Mouse (Mus musculus) embryonic facial prominence, embryonic 11.5 days (tissue): ENCODE measurements around the gene Myo1d. TPM values are rescaled to one million over a fixed set of nuclear protein-coding genes. Genes with fewer than 3 reads are reported as not detected.

Source experiments
- ATAC-seq: fragments of 200-750 bp; cut with Nextera tagmentation; replicated peaks from 2 replicates; pipeline ENCODE4 v1.8.0; 2017; ENCODE audit warnings: low read depth; ENCODE audit not compliant: insufficient number of reproducible peaks, low FRiP score, low TSS enrichment
- DNase-seq: peaks from one replicate; pipeline ENCODE4 v3.0.0-alpha.2; 2015; ENCODE audit warnings: low spot score
- H3K27ac ChIP-seq: fragments of 300-500 bp; sonication (generic); replicated peaks from 2 replicates; pipeline ENCODE4 v1.5.1; 2014; ENCODE audit warnings: mild to moderate bottlenecking, low read depth, low read length, control low read depth
- H3K27me3 ChIP-seq: fragments of 300-500 bp; sonication (generic); 2 replicates; pipeline ENCODE4 v1.6.1; 2014; ENCODE audit warnings: mild to moderate bottlenecking, low read length, moderate library complexity, mixed read lengths; ENCODE audit not compliant: control insufficient read depth, insufficient read depth
- H3K36me3 ChIP-seq: fragments of 300-500 bp; sonication (generic); replicated peaks from 2 replicates; pipeline ENCODE4 v1.6.1; 2014; ENCODE audit warnings: low read depth, mild to moderate bottlenecking, low read length, moderate library complexity, mixed read lengths; ENCODE audit not compliant: control insufficient read depth, insufficient read depth
- H3K4me1 ChIP-seq: fragments of 300-500 bp; sonication (generic); 2 replicates; pipeline ENCODE4 v1.6.1; 2014; ENCODE audit warnings: low read length, mixed read lengths; ENCODE audit not compliant: control insufficient read depth, insufficient read depth
- H3K4me2 ChIP-seq: fragments of 300-500 bp; sonication (generic); 2 replicates; pipeline ENCODE4 v1.6.1; 2014; ENCODE audit warnings: low read depth, mild to moderate bottlenecking, control low read depth, low read length, moderate library complexity
- H3K4me3 ChIP-seq: fragments of 300-500 bp; sonication (generic); 2 replicates; pipeline ENCODE4 v1.5.1; 2014; ENCODE audit warnings: low read depth, low read length, control low read depth
- H3K9ac ChIP-seq: fragments of 300-500 bp; sonication (generic); replicated peaks from 2 replicates; pipeline ENCODE4 v1.6.1; 2014; ENCODE audit warnings: mild to moderate bottlenecking, control low read depth, low read length
- H3K9me3 ChIP-seq: fragments of 300-500 bp; sonication (generic); replicated peaks from 2 replicates; pipeline ENCODE4 v1.6.1; 2016; ENCODE audit warnings: mild to moderate bottlenecking, low read length, inconsistent platforms, mixed read lengths; ENCODE audit not compliant: control insufficient read depth
- WGBS: fragments of 180-500 bp; shearing (Covaris S2); extraction: QIAGEN DNeasy Blood & Tissue Kit; methylation state at CpG from one replicate; pipeline ENCODE4 v1.1.7; 2014; 5-methylcytosine and 5-hydroxymethylcytosine counted together
- polyA plus RNA-seq: library from polyadenylated mRNA; unstranded; fragments of >200 nt; fragmentation: Nextera tagmentation; extraction: Ambion mirVana; gene quantifications from 2 replicates; pipeline ENCODE4 v1.2.1, GENCODE M21; 2014

The Myo1d gene
- polyA plus RNA-seq, 1 experiment from 2014 or later = 5.7 TPM

DNA sequence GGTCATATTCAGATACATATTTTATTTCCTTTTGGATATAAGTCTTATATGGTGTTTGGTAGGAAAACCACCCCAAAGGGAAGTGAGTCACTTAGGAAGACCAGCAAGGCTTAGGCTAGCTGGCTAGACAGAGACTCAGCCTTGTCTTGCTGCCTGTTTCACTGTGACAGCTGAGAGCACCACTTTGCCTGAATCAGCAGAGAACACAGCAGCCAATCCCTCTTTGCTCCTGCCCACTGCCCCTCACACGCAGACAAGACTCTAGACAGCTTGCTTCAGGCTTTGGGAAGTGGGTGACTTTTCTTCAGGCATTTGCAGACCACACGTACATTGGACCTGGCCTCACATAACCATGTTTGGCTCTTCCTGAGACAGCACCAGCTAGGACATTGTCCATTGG is 258.7 kb downstream of the Myo1d start:
- no peaks in the 10 kb centered on the region for H3K27me3 ChIP-seq
- no peaks in the 10 kb centered on the region for H3K36me3 ChIP-seq
- no peak overlapping the region for H3K27ac ChIP-seq
- no peak for DNase-seq
- H3K4me3 ChIP-seq = no peak overlapping the region
- no peak for ATAC-seq
- 64% methylated on average over 2 of the region's 2 CpGs for WGBS
- no peaks in the 10 kb centered on the region for H3K9me3 ChIP-seq
- H3K4me2 ChIP-seq = no peak overlapping the region
- no peaks in the 10 kb centered on the region for H3K4me1 ChIP-seq
- H3K9ac ChIP-seq = no peak overlapping the region

DNA sequence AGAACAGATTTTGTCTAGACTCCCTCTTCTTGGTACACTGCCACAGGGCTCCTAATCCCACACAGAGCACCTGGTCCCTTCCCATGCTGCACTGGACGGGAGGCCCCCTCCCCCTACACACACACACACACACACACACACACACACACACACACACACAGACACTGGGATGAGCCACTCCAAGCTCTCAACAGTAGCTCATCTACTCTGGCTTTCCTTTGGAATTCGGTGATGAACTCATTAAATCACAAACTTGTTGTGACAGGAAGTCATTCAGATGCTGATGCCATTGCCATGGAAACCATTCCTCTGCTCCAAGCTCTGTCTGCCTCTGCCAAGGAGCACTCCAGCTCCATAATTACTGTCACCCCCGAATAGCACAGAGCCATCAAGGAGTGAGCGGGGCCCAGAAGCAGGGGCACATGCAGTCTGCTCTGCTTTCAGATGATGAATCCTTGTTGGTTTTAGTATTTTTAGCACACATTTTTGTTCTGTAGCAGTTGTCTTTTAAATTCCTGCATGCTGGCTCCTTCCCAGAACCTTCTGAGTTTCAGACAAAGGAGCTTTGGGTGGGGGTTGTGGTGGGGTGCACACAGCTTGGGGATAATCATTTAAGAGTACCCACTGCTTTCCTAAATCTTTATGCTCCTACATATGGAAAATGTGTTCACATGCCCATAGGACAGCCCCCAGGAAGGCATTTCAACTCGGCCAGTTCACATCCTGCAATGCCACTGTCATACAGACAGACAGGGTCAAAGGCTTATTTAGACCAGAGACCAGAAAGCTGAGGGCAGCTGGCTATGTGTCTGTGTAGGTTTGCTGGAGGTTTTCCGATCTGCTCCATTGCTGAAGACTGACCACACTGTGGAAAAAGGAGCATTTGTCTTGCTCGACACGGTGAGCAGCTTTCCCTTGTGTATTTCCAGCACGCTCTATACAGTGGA is 261.1 kb downstream of the Myo1d start:
- Histone ChIP-seq H3K27me3 (no peaks in the 10 kb centered on the region), H3K9ac (no peak overlapping the region), H3K9me3 (no peaks in the 10 kb centered on the region), H3K27ac (no peak overlapping the region), H3K4me1 (no peaks in the 10 kb centered on the region), H3K4me3 (no peak overlapping the region), H3K36me3 (no peaks in the 10 kb centered on the region), H3K4me2 (no peak overlapping the region)
- ATAC-seq (peak; percentile 87), DNase-seq (peak; percentile 67)
- 36% methylated on average over 9 of the region's 9 CpGs for whole genome bisulfite sequencing

DNA sequence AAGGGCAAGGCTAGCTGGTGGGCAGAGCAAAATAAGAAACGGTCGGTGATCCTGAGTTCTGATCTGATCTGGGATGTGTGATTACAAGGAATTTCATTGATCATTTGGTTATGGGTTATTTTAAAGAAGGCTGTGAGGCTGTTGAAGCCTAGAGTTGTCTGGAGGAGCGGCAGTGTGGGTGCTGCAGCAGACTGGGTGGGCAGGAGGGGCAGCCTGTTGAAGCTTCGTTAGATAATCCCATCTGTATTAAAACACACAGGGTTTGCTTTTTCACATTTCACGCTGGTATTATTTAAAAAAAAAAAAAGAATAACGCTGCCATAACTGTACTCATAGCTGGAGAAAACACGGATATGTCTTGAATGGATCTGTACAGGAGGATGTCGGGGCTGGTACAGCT is 263.9 kb downstream of the Myo1d start:
- Histone ChIP-seq H3K36me3 (no peaks in the 10 kb centered on the region), H3K9ac (no peak overlapping the region), H3K4me2 (no peak overlapping the region), H3K4me1 (no peaks in the 10 kb centered on the region), H3K27me3 (no peaks in the 10 kb centered on the region), H3K4me3 (no peak overlapping the region), H3K27ac (no peak overlapping the region), H3K9me3 (no peaks in the 10 kb centered on the region)
- 82% methylated on average over 8 of the region's 8 CpGs for WGBS
- ATAC-seq (no peak), DNase-seq (no peak)

DNA sequence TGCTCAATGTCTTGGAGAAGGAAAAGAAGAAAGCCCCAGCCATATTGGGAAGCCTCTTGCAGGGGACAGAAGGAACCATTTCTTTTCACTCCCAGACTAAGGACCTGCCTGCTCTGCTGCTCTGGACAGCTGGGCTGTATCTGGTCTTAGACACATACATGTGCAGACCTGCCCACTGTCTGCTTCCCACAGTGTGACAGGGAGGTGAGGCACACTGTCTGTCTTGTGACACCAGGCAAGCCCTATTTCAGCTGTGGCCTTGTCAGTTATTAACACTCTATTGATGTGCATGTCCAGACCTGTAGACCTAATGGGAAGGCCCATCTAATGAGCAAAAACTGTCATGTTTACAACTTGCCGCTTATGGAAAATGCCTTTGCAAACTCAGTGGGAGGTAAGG is 264.5 kb downstream of the Myo1d start:
- Histone ChIP-seq H3K27ac (no peak overlapping the region), H3K4me3 (no peak overlapping the region), H3K27me3 (no peaks in the 10 kb centered on the region), H3K4me1 (no peaks in the 10 kb centered on the region), H3K9me3 (no peaks in the 10 kb centered on the region), H3K4me2 (no peak overlapping the region), H3K36me3 (no peaks in the 10 kb centered on the region), H3K9ac (no peak overlapping the region)
- ATAC-seq (no peak), DNase-seq (peak; percentile 18)
- 59% methylated on average over 1 of the region's 1 CpGs for WGBS

DNA sequence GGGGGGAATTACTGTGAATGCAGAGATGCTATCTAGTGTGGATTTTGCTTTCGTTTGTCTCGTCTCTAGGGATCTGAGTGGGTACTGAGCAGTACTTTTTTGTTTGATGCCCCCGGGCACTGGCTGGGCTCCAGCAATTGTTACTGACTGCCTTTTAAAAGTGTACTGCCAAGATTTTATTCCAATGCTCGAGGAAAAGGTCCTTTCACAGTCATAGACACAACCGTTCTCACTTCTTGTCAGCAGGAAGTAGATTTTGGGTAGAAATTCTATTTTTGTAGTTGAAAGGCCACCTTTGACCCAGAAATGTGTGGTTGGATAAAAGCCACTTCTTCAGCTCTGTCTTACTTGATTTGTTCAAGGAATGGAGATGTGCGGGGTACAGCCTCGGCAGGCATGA is 266.0 kb downstream of the Myo1d start:
- H3K36me3 ChIP-seq = no peaks in the 10 kb centered on the region

DNA sequence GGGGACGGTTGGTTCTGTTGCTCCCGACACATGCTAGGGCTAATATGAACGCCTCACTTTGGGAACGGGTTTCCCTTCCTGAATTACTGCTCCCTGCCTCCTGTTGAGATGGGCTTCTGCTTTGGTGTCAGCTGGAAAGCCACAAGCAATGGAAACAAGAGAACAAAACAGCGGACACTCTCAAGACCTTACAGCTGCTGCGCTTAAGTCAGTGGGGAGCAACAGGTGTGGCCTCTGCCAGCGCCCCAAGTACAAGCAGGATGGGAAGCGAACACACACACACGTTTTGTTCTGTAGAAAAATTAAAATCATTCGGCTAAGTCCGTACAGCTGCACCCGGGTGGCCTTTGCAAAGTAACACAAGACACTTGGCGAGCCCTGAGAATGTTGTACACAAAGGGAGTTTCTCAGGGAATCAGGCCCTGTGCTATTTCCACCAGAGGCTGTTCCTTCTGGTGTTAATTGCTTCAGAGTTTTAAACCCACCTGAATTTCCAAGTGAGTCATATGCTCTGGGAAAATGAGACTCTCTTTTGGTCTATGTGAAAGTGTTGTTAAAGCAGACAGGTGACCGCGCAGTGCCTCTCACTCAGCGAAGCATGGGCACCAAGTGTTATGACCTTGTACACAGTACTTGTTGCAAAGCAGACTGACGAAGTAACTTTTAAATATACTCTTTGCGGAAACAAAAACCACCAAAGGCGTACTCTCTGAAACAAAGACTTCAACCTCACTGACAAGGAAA is 267.3 kb downstream of the Myo1d start:
- Histone ChIP-seq H3K9me3 (no peaks in the 10 kb centered on the region), H3K27ac (no peak overlapping the region), H3K4me3 (no peak overlapping the region), H3K4me2 (no peak overlapping the region), H3K9ac (no peak overlapping the region), H3K27me3 (no peaks in the 10 kb centered on the region), H3K36me3 (no peaks in the 10 kb centered on the region), H3K4me1 (no peaks in the 10 kb centered on the region)
- DNase-seq (no peak), ATAC-seq (no peak)
- WGBS = 71% methylated on average over 19 of the region's 19 CpGs

More for the DNA sequence above, 266.0 kb downstream of the Myo1d start:
- no peak for DNase-seq
- no peaks in the 10 kb centered on the region for H3K9me3 ChIP-seq
- no peak overlapping the region for H3K27ac ChIP-seq
- no peaks in the 10 kb centered on the region for H3K4me1 ChIP-seq
- ATAC-seq = no peak
- 45% methylated on average over 7 of the region's 7 CpGs for WGBS
- H3K27me3 ChIP-seq = no peaks in the 10 kb centered on the region
- no peak overlapping the region for H3K4me2 ChIP-seq
- H3K4me3 ChIP-seq = no peak overlapping the region
- no peak overlapping the region for H3K9ac ChIP-seq

DNA sequence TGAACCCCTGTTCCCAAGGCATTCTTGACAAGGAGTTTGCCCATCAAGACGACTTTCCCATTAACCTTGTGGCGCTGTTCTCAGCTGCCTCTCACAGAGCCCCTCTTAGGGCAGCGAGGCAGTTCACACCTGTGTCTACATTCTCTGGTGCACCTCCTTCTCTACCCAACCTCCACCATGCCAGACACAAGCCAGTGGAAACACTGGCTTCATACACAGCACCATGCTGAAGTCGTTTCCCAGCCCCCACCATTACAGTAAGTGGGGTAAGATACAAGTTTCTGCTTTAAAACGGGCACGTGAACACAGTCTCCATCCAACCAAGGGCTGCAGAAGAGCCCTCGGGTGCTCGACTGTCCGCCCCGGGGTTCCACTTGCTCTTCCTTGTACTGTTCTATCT is 269.7 kb downstream of the Myo1d start:
- no peak overlapping the region for H3K9ac ChIP-seq
- H3K4me2 ChIP-seq = no peak overlapping the region
- no peaks in the 10 kb centered on the region for H3K27me3 ChIP-seq
- 87% methylated on average over 10 of the region's 10 CpGs for WGBS
- H3K27ac ChIP-seq = no peak overlapping the region
- no peaks in the 10 kb centered on the region; the same call in 1 of the 2 replicates for H3K4me1 ChIP-seq
- no peaks in the 10 kb centered on the region for H3K9me3 ChIP-seq
- no peaks in the 10 kb centered on the region for H3K36me3 ChIP-seq
- ATAC-seq (no peak), DNase-seq (no peak)
- no peak overlapping the region for H3K4me3 ChIP-seq

DNA sequence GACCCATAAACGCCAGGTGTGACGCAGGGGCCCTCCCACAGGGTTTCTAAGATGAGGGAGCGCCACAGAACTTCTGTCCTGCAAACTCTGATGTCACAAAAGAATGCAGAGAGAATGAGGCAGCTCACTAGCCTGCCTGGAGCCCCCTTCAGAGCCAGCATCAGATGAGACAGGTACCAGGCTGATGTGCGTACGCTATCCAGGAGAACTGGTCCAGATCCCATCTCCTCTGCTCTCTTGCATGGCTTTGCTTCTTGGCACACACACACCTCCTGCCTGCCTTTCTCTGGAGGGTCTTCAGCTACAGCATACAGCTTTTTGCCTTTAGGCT is 270.7 kb downstream of the Myo1d start:
- no peak overlapping the region for H3K27ac ChIP-seq
- DNase-seq = no peak
- WGBS = 71% methylated on average over 5 of the region's 5 CpGs

More for the DNA sequence above, 270.7 kb downstream of the Myo1d start:
- H3K9ac ChIP-seq = no peak overlapping the region
- no peaks in the 10 kb centered on the region for H3K27me3 ChIP-seq
- no peak for ATAC-seq
- no peaks in the 10 kb centered on the region for H3K36me3 ChIP-seq
- H3K9me3 ChIP-seq = no peaks in the 10 kb centered on the region
- H3K4me1 ChIP-seq = peaks cover 4% of the 10 kb centered on the region
- H3K4me3 ChIP-seq = no peak overlapping the region
- no peak overlapping the region for H3K4me2 ChIP-seq
